Mouse (Mus musculus) spleen, adult 18-20 months (tissue): ENCODE results near the gene Nsmce1.
"Not testable (repeated sequence)": the region's sequence is repeated elsewhere in the genome, so short reads cannot be mapped to it uniquely, and the experiment has no call there.

Experiments used
- DNase-seq, 2 experiments: peaks; one replicate each; pipeline ENCODE4 v3.0.0; 2022; ENCODE audit warnings: mixed read lengths in 2 of 2

The Nsmce1 gene

DNA sequence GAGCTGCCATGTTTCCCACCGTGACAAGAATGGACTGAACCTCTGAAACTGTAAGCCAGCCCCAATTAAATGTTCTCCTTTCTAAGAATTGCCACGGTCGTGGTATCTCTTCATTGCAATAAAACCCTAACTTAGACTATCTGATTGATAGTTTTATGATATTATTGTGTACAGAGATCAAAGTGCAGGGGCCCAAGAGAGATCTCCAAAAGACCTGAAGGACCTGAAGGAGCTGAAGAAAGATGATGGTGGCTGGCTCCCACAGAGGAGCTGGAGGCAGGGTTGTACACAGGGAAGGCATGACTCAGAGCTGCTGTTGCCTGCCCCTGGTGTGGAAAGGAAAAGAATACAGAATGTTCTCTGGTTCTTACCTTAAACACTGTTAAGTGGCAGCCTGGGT is 57.5 kb downstream of the Nsmce1 start:
- no peak for DNase-seq

DNA sequence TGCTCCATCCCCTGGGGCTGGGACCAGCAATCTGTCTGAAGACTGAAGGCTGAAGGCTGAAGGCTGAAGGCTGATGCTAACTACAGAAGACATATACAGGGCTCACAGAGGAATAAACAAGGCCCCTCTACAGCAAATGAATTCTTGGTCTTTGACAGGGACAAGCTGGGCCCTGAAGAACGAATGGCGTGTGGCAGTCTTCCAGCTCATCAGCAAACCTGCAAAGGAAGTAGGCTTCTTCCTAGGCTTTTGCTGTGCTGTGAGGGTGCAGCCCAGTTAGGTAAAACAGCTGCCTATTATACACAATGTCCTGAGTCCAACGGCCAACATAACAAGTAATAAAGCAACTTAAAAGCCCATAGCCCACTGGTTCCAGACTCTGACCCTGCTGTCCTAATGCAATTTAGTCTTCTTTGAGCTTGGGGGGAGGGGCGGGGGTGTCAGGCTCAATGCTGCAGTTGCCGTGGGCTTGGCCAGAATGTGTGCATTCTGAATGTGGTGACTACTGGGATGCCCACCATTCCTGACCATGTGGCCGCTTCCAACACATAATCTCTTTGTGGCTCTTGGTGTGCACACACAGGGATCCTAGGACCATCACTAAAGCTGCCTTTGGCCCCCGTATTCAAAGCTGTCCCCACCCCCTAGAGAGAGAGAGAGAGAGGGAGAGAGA is 61.1 kb downstream of the Nsmce1 start:
- no peak for DNase-seq

DNA sequence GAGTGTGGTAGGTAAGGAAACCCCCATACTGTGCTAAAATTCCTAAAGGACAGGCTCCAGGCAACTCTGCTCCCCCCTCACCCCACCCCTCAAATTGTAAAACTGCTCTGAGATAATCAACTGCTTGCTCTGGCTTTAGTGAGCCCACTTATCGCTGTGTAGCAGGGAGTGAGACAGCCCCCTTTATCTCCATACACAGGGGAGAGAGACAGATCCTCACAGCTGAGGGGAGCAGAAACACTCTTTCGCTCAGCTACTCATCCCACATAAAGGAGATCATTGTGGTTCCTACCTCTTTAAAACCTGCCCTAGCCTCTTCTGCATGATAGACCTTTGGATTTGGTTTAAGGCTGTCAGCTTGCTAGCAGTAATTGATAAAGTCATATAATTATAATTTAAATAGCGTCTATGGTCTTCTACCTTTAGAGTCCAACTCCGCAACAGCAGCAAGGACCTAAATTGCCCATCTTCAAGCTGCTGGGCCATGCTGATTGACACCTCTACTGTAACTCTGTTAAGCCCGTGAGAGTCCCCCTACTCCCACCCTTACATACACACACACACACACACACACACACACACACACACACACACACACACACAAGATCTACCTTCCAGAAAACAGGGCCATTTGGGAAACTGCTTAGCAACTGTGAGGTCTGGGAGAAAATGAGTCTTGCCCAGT is 62.4 kb downstream of the Nsmce1 start:
- DNase-seq: not testable (repeated sequence)

DNA sequence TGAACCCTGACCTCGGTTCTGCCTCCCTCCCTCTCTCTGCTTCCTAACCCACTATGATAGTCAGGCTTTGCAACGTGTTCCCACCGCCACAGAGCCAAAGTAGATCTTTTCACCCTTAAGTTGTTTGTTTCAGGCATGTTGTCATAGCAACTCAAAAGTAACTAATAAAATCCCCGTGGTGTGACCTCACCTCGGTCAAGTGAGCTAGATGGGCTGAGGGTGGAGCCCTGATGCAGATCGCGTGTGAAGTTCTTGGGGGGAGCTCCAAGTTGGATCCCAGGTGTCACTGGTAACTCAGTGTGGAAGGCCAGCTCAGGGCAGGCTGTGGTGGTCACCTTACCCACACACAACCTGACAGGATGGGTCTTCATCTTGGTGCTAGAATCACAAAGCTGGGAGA is 63.0 kb downstream of the Nsmce1 start:
- DNase-seq: no peak

DNA sequence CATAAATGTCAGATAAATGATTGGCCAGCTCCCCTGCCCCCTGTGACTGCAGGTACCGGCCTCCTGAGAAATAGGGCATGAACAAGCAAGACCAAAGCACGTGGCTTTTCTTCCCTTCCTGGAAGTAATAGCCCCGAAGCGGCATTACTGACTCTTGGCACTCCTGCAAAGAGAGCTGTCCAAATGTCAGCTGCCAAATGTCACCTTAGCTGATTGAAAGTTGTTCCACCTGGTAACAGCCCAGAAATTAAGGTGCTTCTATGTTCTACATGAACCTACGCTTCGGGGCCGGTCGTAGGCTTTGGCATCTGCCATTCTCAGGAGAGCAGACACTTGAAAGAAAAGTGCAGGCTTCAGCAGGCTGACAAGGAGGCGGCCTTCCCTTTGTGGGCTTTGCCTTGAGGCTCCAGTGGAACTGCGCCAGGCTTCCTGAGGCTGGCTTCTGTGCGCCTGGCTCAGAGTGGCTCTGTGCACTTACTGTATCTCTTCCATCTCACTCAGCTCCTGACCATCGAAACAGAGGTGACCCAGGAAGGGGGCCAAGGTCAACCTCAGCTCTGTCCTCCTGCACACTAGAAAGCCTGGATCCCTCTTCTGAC is 63.8 kb downstream of the Nsmce1 start:
- no peak for DNase-seq

DNA sequence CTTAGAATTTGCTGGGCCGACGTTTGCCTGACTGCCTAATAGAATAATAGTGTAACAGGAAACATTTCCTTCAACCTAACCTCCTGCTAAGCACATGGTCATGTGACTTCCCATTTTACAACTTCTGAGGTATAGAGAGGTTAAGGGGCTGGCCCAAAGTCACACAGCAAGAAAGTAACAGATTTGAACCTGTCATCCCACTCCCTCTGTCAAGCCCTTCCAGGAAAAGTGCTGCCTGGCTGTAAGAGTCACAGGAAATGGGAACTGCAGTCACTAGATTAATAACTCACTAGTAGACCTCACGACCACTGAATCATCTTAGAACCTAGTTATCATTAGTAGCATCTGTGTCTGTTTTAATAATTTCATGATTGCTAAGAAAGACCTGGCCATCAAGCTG is 68.3 kb downstream of the Nsmce1 start:
- no peak for DNase-seq

DNA sequence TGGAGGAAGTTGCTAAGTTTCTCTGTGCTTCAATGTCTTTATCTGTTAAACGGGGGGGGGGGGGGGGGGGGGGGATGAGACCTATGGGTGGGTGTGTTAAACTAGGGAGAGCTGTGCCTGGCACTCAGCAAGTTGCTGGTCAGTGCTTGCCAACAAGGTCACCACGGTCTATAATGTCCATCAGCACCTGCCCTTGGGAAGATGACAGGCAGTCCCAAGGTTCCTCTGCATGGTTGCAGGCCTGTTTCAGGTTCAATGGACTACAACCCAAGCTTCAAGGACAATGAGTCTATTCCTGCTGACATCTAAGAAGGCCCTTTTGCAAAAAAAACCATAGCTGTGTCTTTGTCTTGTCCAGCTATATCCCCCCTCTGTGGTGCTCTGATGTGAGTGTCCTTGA is 69.5 kb downstream of the Nsmce1 start:
- no peak for DNase-seq

DNA sequence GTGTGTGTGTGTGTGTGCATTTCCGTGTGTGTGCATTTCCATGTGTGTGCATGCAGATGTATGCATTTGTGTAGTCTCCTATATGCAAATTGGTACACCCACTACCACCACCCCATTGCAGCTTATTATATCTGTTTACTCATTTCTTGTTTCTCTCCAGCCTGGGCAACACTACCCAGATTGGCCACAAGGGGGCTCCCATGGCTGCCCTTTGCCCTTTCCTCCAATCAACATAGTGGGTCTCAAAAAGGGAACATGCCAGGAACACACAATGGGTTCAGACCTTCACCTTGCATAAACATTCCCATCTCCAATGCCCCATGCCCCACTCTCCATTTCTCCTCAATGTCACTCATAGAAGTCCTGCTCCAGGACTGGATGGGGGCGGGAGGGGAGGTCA is 71.2 kb downstream of the Nsmce1 start:
- DNase-seq: peak; percentile 44 to 76

DNA sequence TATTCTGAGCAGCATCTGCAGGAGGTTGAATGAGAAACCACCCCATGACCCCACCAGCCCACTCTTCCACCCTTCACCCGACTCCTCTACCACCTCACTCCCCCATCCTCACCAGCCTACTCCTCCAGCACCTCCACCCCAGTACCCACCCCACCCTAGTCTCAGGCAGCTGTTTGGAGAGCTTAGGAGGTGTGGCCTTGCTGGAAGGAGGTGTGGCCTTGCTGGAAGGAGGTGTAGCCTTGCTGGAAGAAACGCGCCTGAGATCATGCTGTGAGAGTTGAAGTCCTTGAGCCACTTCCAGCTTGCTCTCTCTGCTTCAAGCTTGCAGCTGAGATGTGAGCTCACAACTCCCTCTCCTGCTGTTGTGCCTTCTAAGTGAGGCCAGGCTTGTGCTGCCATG is 73.0 kb downstream of the Nsmce1 start:
- DNase-seq: no peak
